Mouse (Mus musculus): ENCODE data around the gene Gm28729. TPM values are rescaled to one million over a fixed set of nuclear protein-coding genes. Genes with fewer than 3 reads are reported as not detected.
"Not testable (repeated sequence)": the region's sequence is repeated elsewhere in the genome, so short reads cannot be mapped to it uniquely, and the experiment has no call there.

Gene Gm28729
- polyA plus RNA-seq, 1 experiment: not detected

GRCm38 (mm10) chr9:96543643-96544640 lies 18.9 kb upstream of the Gm28729 start:
- H3K4me3 ChIP-seq (ENCODE audit: insufficient read depth, low read length): no peak overlapping the region
- TF ChIP-seq POLR2A (IDR thresholded peaks at IDR 0.05; ENCODE audit: low read depth, low read length): no peak
- peak; percentile 24; the same call in 1 of the 2 replicates for TF ChIP-seq CTCF (IDR thresholded peaks at IDR 0.05; ENCODE audit: borderline replicate concordance, insufficient read depth, low read length)
- no peaks in the 10 kb centered on the region for H3K4me1 ChIP-seq (ENCODE audit: control insufficient read depth, insufficient read depth, low read length)
- no peak overlapping the region for H3K27ac ChIP-seq (ENCODE audit: insufficient read depth, low read length)

- no peaks in the 10 kb centered on the region; the same call in 1 of the 2 replicates for H3K4me1 ChIP-seq (ENCODE audit: control insufficient read depth, insufficient read depth, low read length)
- no peak overlapping the region for H3K27ac ChIP-seq (ENCODE audit: insufficient read depth, low read length)
- TF ChIP-seq CTCF (IDR thresholded peaks at IDR 0.05; ENCODE audit: borderline replicate concordance, insufficient read depth, low read length) (no peak), POLR2A (IDR thresholded peaks at IDR 0.05; ENCODE audit: low read depth, low read length) (no peak)
- no peak overlapping the region for H3K4me3 ChIP-seq (ENCODE audit: insufficient read depth, low read length)
Measured at GRCm38 (mm10) chr9:96538916-96539315, 13.9 kb upstream of the Gm28729 start.

GRCm38 (mm10) chr9:96537615-96537919 lies 12.5 kb upstream of the Gm28729 start:
- no peaks in the 10 kb centered on the region; the same call in 1 of the 2 replicates for H3K4me1 ChIP-seq (ENCODE audit: control insufficient read depth, insufficient read depth, low read length)
- peak overlapping the region; percentile 56; the same call in 1 of the 2 replicates for H3K27ac ChIP-seq (ENCODE audit: insufficient read depth, low read length)
- TF ChIP-seq POLR2A (IDR thresholded peaks at IDR 0.05; ENCODE audit: low read depth, low read length) (no peak), CTCF (IDR thresholded peaks at IDR 0.05; ENCODE audit: borderline replicate concordance, insufficient read depth, low read length) (no peak)
- H3K4me3 ChIP-seq (ENCODE audit: insufficient read depth, low read length): no peak overlapping the region

GRCm38 (mm10) chr9:96536895-96537614 lies 12.0 kb upstream of the Gm28729 start:
- Histone ChIP-seq H3K4me3 (ENCODE audit: insufficient read depth, low read length) (0 out of 2 replicates have a peak overlapping the region, but pooled peaks have one; percentile 11), H3K4me1 (ENCODE audit: control insufficient read depth, insufficient read depth, low read length) (no peaks in the 10 kb centered on the region; the same call in 1 of the 2 replicates), H3K27ac (ENCODE audit: insufficient read depth, low read length) (peak overlapping the region; percentile 56)
- TF ChIP-seq CTCF (IDR thresholded peaks at IDR 0.05; ENCODE audit: borderline replicate concordance, insufficient read depth, low read length) (no peak), POLR2A (IDR thresholded peaks at IDR 0.05; ENCODE audit: low read depth, low read length) (peak; percentile 56)

- H3K27ac ChIP-seq (ENCODE audit: insufficient read depth, low read length); H3K4me1 ChIP-seq (ENCODE audit: control insufficient read depth, insufficient read depth, low read length); H3K4me3 ChIP-seq (ENCODE audit: insufficient read depth, low read length): not testable (repeated sequence)
Measured at GRCm38 (mm10) chr9:96536093-96536492, 11.0 kb upstream of the Gm28729 start.

GRCm38 (mm10) chr9:96535431-96535830 lies 10.4 kb upstream of the Gm28729 start:
- TF ChIP-seq CTCF (IDR thresholded peaks at IDR 0.05; ENCODE audit: borderline replicate concordance, insufficient read depth, low read length): no peak
- no peak for TF ChIP-seq POLR2A (IDR thresholded peaks at IDR 0.05; ENCODE audit: low read depth, low read length)
- Histone ChIP-seq H3K27ac (ENCODE audit: insufficient read depth, low read length) (no peak overlapping the region), H3K4me3 (ENCODE audit: insufficient read depth, low read length) (no peak overlapping the region), H3K4me1 (ENCODE audit: control insufficient read depth, insufficient read depth, low read length) (no peaks in the 10 kb centered on the region; the same call in 1 of the 2 replicates)

GRCm38 (mm10) chr9:96534256-96534655 lies 9.2 kb upstream of the Gm28729 start:
- Histone ChIP-seq H3K4me1 (ENCODE audit: control insufficient read depth, insufficient read depth, low read length) (no peaks in the 10 kb centered on the region; the same call in 1 of the 2 replicates), H3K4me3 (ENCODE audit: insufficient read depth, low read length) (no peak overlapping the region)
- TF ChIP-seq CTCF (IDR thresholded peaks at IDR 0.05; ENCODE audit: borderline replicate concordance, insufficient read depth, low read length) (no peak), POLR2A (IDR thresholded peaks at IDR 0.05; ENCODE audit: low read depth, low read length) (no peak)

GRCm38 (mm10) chr9:96533476-96533875 lies 8.4 kb upstream of the Gm28729 start:
- H3K4me3 ChIP-seq (ENCODE audit: insufficient read depth, low read length): no peak overlapping the region
- no peaks in the 10 kb centered on the region; the same call in 1 of the 2 replicates for H3K4me1 ChIP-seq (ENCODE audit: control insufficient read depth, insufficient read depth, low read length)
- no peak overlapping the region for H3K27ac ChIP-seq (ENCODE audit: insufficient read depth, low read length)
- TF ChIP-seq POLR2A (IDR thresholded peaks at IDR 0.05; ENCODE audit: low read depth, low read length) (no peak), CTCF (IDR thresholded peaks at IDR 0.05; ENCODE audit: borderline replicate concordance, insufficient read depth, low read length) (no peak)

More at GRCm38 (mm10) chr9:96534256-96534655, 9.2 kb upstream of the Gm28729 start:
- H3K27ac ChIP-seq (ENCODE audit: insufficient read depth, low read length): no peak overlapping the region

GRCm38 (mm10) chr9:96532531-96532930 lies 7.5 kb upstream of the Gm28729 start:
- Histone ChIP-seq H3K4me3 (ENCODE audit: insufficient read depth, low read length) (no peak overlapping the region), H3K27ac (ENCODE audit: insufficient read depth, low read length) (no peak overlapping the region), H3K4me1 (ENCODE audit: control insufficient read depth, insufficient read depth, low read length) (no peaks in the 10 kb centered on the region; the same call in 1 of the 2 replicates)
- no peak for TF ChIP-seq POLR2A (IDR thresholded peaks at IDR 0.05; ENCODE audit: low read depth, low read length)
- TF ChIP-seq CTCF (IDR thresholded peaks at IDR 0.05; ENCODE audit: borderline replicate concordance, insufficient read depth, low read length): no peak
